Mouse (Mus musculus): ENCODE results near the gene Arhgap10.
"Not testable (repeated sequence)": the region's sequence is repeated elsewhere in the genome, so short reads cannot be mapped to it uniquely, and the experiment has no call there.

Gene Arhgap10

DNA sequence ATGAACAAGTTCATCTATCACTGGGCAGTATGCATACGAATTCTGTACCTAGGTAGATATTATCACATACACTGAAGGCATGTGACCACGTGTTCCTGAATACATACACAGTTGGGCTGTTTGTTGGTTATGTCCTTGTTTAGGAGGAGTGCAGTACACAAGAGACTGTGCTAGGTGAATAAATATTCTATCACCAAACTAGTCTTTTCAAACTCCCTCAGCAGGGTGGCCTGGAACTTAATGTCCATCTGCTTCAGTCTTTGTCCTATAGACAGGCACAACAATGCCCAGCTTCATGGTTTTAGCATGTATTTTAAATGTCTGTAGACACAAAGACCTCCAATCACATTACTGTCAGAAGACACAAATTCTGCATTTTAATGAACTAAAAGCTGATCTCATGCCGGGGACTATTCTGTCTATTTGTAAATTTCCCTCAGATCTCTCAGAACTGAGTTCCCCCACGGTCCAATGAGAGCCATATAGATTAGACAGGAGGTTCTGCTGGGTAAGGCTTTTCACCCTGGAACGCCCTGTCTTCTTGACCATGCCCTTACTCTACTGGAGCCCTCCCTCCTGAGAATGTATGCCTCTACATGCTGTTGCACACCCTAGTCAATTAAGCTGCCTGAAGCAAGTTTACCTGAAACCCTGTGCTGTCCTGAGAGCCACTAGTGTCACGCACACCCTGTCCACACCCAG lies 177.6 kb downstream of the Arhgap10 start:
- no peak for DNase-seq

- no peak for DNase-seq
Measured at GRCm38 (mm10) chr8:77337272-77337671, 180.5 kb downstream of the Arhgap10 start.

GRCm38 (mm10) chr8:77331180-77331579 lies 186.6 kb downstream of the Arhgap10 start:
- no peak for DNase-seq

DNA sequence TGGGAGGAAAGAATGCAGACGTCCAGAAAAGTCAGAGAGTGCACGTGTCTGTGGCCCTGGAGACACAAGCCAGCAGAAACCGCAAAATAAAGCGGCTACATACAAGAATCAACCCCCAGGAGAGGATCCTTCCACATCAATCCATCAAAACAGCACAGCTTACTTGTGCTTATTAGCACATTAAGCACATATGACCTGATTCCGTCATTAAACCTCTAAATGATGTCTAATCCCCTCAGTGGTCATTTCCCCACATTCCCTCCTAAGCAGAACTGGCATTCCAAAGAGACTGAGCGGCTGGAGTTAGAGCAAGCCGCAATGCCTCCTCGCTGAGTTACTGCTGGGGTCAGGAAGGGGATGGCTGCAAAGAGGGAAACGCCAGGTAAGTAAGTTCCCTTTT lies 187.4 kb downstream of the Arhgap10 start:
- no peak for DNase-seq

- no peak for DNase-seq
Measured at GRCm38 (mm10) chr8:77329783-77330182, 188.0 kb downstream of the Arhgap10 start.

DNA sequence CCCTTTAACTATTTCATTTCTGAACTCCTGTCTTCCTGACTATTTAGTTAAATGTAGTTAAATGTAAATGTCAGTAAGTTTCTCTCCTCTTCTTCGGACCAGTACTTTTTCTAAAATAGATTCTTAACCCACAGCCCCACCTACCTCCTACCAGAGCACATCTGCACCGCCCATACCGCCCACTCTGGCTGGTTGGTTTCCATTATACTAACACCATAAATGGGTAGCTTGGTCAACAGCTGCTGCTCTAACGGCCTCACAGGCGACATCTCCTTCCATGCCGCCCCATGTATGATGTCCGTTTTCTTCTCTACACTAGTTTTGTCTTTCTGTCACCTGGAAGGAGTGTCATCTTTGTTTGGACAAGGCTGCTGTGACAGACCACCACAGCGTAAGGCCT lies 189.3 kb downstream of the Arhgap10 start:
- no peak for DNase-seq

DNA sequence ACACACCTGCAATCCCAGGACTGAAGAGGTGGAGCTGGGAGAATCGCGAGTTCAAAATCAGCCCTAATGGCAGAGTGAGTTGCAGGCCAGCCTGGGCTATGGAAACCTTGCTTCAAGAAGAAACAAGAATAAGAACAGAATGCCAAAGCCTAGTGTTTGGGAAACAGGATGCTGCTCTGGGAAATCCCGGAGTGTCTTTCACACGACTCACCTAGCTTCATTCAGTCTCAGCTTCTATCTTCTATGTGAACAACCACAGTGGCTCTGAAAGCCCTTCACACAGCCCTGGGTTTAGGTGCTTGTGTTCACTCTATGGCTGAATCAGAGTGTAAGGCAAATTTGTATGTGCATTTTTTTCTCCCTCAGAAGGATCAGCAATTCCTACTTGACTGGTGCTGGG lies 190.4 kb downstream of the Arhgap10 start:
- no peak for DNase-seq

- not testable (repeated sequence) for DNase-seq
Measured at GRCm38 (mm10) chr8:77322727-77323126, 195.0 kb downstream of the Arhgap10 start.

- DNase-seq: no peak
Measured at GRCm38 (mm10) chr8:77321901-77322300, 195.9 kb downstream of the Arhgap10 start.

DNA sequence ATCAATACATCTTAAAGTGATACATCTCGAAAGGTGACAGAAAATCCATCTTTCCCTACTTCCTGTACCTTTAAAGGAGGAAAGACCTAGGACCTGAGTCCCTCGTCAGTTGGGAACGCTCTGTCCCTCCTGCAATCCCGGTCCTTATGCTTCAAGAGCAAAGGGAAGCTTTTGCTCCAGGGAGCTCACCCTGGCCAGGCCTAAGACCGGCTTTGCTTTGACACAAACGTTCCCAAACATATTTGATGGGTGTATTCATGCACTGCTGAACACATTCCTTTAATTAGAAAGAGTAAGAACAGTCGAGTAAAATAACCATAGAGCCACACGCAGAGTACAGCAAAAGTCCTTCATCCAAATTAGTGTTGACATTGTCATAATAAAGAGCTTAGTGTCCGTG lies 199.2 kb downstream of the Arhgap10 start:
- DNase-seq: no peak

GRCm38 (mm10) chr8:77317771-77318170 lies 200.0 kb downstream of the Arhgap10 start:
- DNase-seq: no peak

DNA sequence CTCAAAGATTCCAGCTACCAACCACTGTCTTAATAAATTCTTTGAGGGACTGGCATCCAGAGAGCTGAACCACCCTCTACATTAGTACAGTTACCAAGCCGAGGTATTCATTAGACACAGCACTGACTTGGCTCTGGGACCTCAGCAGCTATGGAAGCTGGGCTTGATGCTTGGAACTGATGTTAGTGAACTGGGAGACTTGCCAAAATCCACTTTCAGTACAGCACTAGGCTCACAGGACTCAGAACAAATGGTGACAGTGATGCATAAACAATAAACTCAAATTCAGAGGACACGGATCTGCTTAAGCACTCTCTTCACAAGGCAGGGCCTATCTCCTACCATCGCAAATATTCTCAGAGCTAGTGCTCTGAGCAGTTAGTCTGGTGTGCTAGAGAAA lies 204.8 kb downstream of the Arhgap10 start:
- DNase-seq: no peak

DNA sequence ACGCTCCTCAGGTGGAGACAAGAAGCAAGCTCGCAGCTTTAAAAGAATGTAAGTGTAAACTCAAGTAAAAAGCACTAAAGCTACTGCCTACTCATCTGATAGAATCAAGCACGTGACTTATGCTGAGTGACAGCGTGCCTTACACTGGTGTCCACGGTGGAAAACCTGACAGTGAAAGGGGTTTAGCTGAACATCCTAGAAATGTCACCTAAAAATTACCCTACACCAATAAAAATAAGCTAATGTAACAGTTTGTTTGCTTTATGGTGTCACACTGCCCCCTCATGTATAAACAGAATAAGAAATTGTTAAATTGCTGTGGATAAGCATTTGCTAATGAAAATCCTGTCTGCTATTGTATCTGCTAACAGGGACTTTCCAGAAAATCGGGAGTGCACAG lies 206.0 kb downstream of the Arhgap10 start:
- DNase-seq: no peak

DNA sequence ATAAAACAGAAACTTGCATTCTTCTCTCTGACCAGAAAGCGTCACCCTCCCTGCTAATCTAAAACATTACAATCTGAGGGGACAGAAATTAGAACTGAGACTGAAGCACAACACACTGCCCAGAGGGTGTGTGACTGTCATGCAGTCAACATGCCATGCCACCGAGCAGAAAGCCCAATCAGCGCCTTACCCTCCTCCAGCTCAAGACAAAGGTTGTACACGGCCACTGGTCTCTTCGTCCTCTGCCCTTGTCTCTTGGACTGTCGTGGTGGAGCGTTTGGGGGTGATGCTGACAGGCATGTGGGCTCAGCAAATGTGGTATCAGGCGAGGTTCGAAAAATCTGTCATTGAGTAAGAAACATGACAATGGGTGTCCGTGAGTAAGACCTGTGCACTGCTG lies 207.2 kb downstream of the Arhgap10 start:
- no peak for DNase-seq

- no peak for DNase-seq
Measured at GRCm38 (mm10) chr8:77310026-77310425, 207.7 kb downstream of the Arhgap10 start.

- no peak for DNase-seq
Measured at GRCm38 (mm10) chr8:77294599-77294998, 223.2 kb downstream of the Arhgap10 start.

GRCm38 (mm10) chr8:77292649-77293048 lies 225.1 kb downstream of the Arhgap10 start:
- DNase-seq: no peak

DNA sequence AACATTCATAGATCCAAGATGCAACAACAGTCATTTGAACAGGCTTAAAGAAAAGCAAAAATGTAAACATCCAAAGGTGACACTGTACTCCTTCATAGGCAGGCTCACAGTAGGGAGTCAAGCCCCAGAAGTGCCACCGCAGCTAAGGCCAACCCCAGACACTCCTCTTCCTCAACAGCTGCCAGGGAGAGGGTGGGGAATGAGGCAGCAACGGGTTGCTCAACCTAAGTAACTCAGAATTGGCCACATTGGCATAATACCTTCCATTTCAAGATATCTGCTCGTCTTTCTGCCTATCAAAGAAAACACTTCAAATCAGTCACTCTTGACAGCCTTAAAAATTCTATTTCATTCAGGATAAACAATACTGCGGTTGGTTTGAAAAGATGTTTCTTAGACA lies 225.6 kb downstream of the Arhgap10 start:
- no peak for DNase-seq

DNA sequence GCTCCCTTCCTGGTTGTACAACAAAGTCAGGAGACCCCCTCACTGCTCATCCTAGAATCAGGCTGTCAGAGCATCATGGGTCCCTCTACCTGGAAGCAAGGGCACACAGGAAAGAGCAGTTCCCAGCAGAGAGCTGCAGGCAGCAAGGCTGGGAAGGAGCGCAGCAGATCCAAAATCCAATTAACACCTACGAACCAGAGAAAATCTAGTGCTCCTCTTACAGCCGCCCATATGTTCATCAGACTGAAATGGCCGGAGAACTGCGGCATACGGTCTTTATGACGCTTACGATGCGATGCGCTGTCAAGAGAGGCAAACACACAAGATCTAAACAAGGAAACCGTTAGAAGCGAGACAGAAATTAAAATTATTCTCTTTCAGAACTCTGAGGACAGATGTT lies 229.3 kb downstream of the Arhgap10 start:
- DNase-seq: no peak

DNA sequence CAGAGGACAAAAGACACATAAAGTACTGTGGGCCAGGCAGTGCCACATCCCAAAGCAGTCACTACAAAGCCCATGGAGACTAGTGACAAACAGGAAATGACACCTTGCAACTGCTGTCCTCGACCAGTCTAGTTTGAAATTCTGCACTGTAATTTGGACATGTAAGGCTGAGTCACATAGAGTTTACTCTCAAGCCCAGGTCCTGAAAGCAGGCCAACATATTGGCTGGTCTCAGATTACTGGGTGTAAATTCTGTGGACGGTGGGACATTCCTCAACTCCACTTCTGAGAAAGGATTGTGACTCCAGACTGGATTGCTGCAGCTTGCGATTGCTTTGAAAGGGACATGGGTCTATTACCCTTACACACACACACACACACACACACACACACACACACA lies 229.7 kb downstream of the Arhgap10 start:
- no peak for DNase-seq

- no peak for DNase-seq
Measured at GRCm38 (mm10) chr8:77284473-77284872, 233.3 kb downstream of the Arhgap10 start.

- DNase-seq: no peak
Measured at GRCm38 (mm10) chr8:77282605-77283236, 235.0 kb downstream of the Arhgap10 start.

GRCm38 (mm10) chr8:77279977-77280376 lies 237.8 kb downstream of the Arhgap10 start:
- DNase-seq: no peak

DNA sequence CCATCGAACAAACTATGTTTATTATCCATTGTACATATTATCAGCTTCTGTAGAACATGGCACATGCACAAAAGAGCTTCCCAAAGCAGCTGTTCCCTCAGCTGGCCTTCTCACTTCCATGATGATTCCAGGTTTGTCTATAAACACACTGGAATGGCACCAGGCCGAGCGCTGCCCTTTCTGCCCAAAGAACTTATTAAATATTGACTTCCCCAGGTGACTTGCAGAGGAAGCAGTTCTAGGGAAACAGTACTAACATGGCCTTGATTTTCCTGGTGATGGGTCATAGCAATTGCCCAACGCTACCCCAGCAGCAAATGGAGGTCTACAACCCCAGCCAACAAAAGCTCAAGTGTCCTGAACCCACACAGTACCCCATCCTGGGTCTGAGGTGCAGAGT lies 239.5 kb downstream of the Arhgap10 start:
- DNase-seq: no peak

- no peak for DNase-seq
Measured at GRCm38 (mm10) chr8:77276827-77277226, 240.9 kb downstream of the Arhgap10 start.
